Mouse (Mus musculus) ES-Bruce4 (cell line): Measurements from ENCODE around the gene Pex3.

Source experiments
- CTCF ChIP-seq: IDR thresholded peaks from one replicate; pipeline ENCODE4 v1.8.1; 2011; ENCODE audit warnings: low read depth, low read length
- EP300 ChIP-seq: IDR thresholded peaks from 2 replicates; pipeline ENCODE4 v1.6.1; 2011; ENCODE audit warnings: low read depth, low read length; ENCODE audit not compliant: insufficient read depth
- POLR2A ChIP-seq: IDR thresholded peaks from one replicate; pipeline ENCODE4 v1.8.1; 2011; ENCODE audit warnings: low read length; ENCODE audit not compliant: insufficient read depth

DNA sequence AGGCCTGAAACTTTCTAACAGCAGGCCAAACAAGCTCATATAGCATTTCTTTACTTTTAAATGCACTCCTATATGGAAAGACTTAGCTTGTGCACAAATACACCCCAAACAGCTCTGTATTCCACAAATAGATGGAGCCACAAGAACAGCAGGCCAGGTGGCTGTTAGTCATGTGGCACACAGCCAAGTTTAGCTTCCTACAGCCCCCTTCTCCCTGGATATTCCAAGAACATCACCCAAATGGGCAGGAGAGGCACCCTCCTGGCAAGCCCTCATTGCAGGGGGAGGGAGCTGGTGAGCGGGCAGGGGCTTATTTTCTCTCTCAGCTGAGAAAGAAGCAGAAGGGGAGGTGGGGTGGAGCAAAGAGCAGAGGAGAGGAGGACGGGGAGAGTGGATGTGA, 48.0 kb upstream of the Pex3 start:
- no peak for TF ChIP-seq EP300
- TF ChIP-seq POLR2A: no peak
- no peak for TF ChIP-seq CTCF
